Mouse (Mus musculus): ENCODE data around the gene Klhdc7b. TPM values are rescaled to one million over a fixed set of nuclear protein-coding genes. Genes with fewer than 3 reads are reported as not detected.

Klhdc7b gene
- polyA plus RNA-seq, 1 experiment from 2014 or later = not detected

DNA sequence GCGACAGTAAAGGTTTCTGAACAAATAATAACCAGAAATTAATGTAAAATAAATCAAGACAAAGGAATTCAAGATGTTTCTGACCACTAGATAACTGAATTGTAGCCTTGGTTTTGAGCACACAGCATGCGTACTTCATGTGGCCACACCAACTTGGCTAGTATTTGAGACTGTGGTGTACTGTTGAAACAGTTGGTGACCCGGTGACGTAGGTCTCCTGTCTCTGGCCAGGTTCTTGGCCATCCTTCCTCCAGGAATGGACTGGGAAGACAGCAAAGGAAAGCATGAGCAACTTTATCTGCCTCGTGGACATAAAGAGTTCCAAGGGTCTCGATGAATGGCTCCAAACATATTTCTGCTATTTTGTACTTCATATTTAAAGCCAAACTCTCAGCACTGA is 47.1 kb downstream of the Klhdc7b start:
- Histone ChIP-seq H3K4me1 (peaks cover 25% of the 10 kb centered on the region), H3K9me3 (replicated peaks) (no peaks in the 10 kb centered on the region), H3K27ac (replicated peaks) (no peak overlapping the region), H3K36me3 (peaks cover 14% of the 10 kb centered on the region), H3K4me3 (no peak overlapping the region), H3K27me3 (ENCODE audit: low read depth, poor library complexity, severe bottlenecking) (no peaks in the 10 kb centered on the region)
- DNase-seq (ENCODE audit: low spot score) = no peak
- 91% methylated on average over 6 of the region's 6 CpGs for WGBS

DNA sequence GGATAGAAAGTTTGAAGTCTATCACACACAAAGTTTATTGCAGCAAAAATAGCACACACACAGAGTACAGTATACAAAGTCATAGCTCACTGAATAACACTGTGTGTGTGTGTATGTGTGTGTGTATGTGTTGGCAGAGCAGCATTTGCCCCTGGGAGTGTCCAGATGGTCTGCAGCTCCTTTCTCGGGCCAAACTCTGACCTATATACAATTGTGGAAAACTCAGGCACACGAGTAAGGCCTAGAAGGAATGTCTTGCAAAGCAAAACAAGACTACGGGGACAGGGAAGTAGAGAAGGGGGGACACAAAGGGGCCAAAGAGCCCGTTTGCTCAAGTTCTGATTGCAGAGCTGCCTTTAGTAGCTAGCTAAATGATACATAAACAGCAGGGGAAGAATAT is 48.2 kb downstream of the Klhdc7b start:
- Histone ChIP-seq H3K27ac (replicated peaks) (no peak overlapping the region), H3K4me1 (peaks cover 22% of the 10 kb centered on the region), H3K9me3 (replicated peaks) (no peaks in the 10 kb centered on the region), H3K36me3 (peaks cover 3% of the 10 kb centered on the region), H3K4me3 (no peak overlapping the region), H3K27me3 (ENCODE audit: low read depth, poor library complexity, severe bottlenecking) (no peaks in the 10 kb centered on the region)
- DNase-seq (ENCODE audit: low spot score) = no peak
- WGBS = 79% methylated on average over 4 of the region's 4 CpGs

DNA sequence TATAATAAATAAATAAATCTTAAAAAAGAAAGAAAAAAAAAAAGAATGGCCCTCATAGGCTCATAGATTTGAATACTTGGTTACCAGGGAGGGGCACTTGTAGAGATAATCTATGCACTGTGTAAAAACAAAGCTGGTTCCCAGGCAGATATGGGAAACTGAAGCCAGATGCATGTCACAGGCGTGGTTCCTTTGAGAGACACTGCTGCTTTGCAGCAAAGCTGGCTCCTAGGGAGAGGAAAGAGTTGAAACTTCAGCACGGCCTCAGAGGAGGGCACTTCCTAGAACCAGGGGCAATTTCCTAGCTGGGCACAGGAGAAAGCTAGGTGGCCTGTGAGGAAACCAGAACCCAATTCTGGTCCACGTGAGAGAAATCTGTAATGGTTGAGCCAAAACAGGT is 49.4 kb downstream of the Klhdc7b start:
- no peak overlapping the region for H3K27ac ChIP-seq (replicated peaks)
- DNase-seq (ENCODE audit: low spot score) = no peak
- H3K4me3 ChIP-seq = no peak overlapping the region
- 71% methylated on average over 3 of the region's 3 CpGs for WGBS
- H3K9me3 ChIP-seq (replicated peaks) = no peaks in the 10 kb centered on the region
- H3K36me3 ChIP-seq = no peaks in the 10 kb centered on the region
- no peaks in the 10 kb centered on the region for H3K27me3 ChIP-seq (ENCODE audit: low read depth, poor library complexity, severe bottlenecking)
- H3K4me1 ChIP-seq = peaks cover 11% of the 10 kb centered on the region

DNA sequence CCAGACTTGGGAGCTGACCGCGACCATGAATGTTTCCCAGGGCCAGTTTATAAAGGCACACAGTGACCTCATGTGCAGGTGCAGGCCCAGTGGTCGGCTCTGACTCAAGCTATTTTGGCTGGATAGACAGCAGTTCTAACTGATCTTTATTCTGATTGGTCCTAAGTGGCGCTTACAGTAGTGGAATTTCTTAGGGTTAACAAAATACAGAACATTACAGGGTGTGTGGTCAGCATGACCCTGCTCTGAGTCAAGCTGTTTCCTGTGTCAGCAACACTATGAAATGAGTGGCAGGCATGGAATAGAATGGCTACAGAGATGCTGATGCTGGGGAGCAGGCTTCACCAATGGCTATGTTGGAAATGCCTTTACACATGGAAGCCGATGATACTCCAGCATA is 51.2 kb downstream of the Klhdc7b start:
- Histone ChIP-seq H3K36me3 (no peaks in the 10 kb centered on the region), H3K4me1 (0 out of 2 replicates have a peak, but pooled peaks cover 3% of the 10 kb centered on the region), H3K27me3 (ENCODE audit: low read depth, poor library complexity, severe bottlenecking) (no peaks in the 10 kb centered on the region), H3K9me3 (replicated peaks) (no peaks in the 10 kb centered on the region), H3K27ac (replicated peaks) (no peak overlapping the region), H3K4me3 (no peak overlapping the region)
- DNase-seq (ENCODE audit: low spot score) = no peak
- WGBS = 83% methylated on average over 5 of the region's 5 CpGs

Other genes with a start within 250 kb of the Klhdc7b start
- gene Mapk12, start 244.2 kb upstream of the Klhdc7b start, polyA plus RNA-seq (2016; fragmentation: Nextera tagmentation; extraction: Ambion mirVana) = 31.8 and 36.7 TPM in 2 replicates
- gene Mapk11, start 235.3 kb upstream of the Klhdc7b start, polyA plus RNA-seq (2016; fragmentation: Nextera tagmentation; extraction: Ambion mirVana) = 38.8 and 47.4 TPM in 2 replicates
- gene Plxnb2, start 204.1 kb upstream of the Klhdc7b start, polyA plus RNA-seq (2016; fragmentation: Nextera tagmentation; extraction: Ambion mirVana) = 130 and 144 TPM in 2 replicates
- 27.7 and 37.3 TPM in 2 replicates for gene Dennd6b, start 188.4 kb upstream of the Klhdc7b start, polyA plus RNA-seq (2016; fragmentation: Nextera tagmentation; extraction: Ambion mirVana)
- 25.4 and 41.8 TPM in 2 replicates for gene Ppp6r2, start 173.4 kb upstream of the Klhdc7b start, polyA plus RNA-seq (2016; fragmentation: Nextera tagmentation; extraction: Ambion mirVana)
- 78.3 and 93.5 TPM in 2 replicates for gene Sbf1, start 69.6 kb upstream of the Klhdc7b start, polyA plus RNA-seq (2016; fragmentation: Nextera tagmentation; extraction: Ambion mirVana)
- gene Adm2, start 62.2 kb upstream of the Klhdc7b start, polyA plus RNA-seq (2016; fragmentation: Nextera tagmentation; extraction: Ambion mirVana) = 0.20 and 0.21 TPM in 2 replicates
- not detected in 2 replicates for gene Miox, start 50.5 kb upstream of the Klhdc7b start, polyA plus RNA-seq (2016; fragmentation: Nextera tagmentation; extraction: Ambion mirVana)
- 53.7 and 56.2 TPM in 2 replicates for gene Lmf2, start 29.3 kb upstream of the Klhdc7b start, polyA plus RNA-seq (2016; fragmentation: Nextera tagmentation; extraction: Ambion mirVana)
- 191 and 197 TPM in 2 replicates for gene Ncaph2, start 29.2 kb upstream of the Klhdc7b start, polyA plus RNA-seq (2016; fragmentation: Nextera tagmentation; extraction: Ambion mirVana)
- gene Sco2, start 11.1 kb upstream of the Klhdc7b start, polyA plus RNA-seq (2016; fragmentation: Nextera tagmentation; extraction: Ambion mirVana) = 6.4 and 7.1 TPM in 2 replicates
- 1.5 and 1.6 TPM in 2 replicates for gene Tymp, start 7.9 kb upstream of the Klhdc7b start, polyA plus RNA-seq (2016; fragmentation: Nextera tagmentation; extraction: Ambion mirVana)
- 0.11 and 0.99 TPM in 2 replicates for gene Odf3b, start 5.6 kb upstream of the Klhdc7b start, polyA plus RNA-seq (2016; fragmentation: Nextera tagmentation; extraction: Ambion mirVana)
- not detected in 2 replicates for gene Syce3, start 25.6 kb downstream of the Klhdc7b start, polyA plus RNA-seq (2016; fragmentation: Nextera tagmentation; extraction: Ambion mirVana)
- gene Cpt1b, start 40.9 kb downstream of the Klhdc7b start, polyA plus RNA-seq (2016; fragmentation: Nextera tagmentation; extraction: Ambion mirVana) = 0.83 and 0.97 TPM in 2 replicates
- 4.7 and 5.4 TPM in 2 replicates for gene C730034F03Rik, start 44.7 kb downstream of the Klhdc7b start, polyA plus RNA-seq (2016; fragmentation: Nextera tagmentation; extraction: Ambion mirVana)
- gene Gm44502, start 44.8 kb downstream of the Klhdc7b start, polyA plus RNA-seq (2016; fragmentation: Nextera tagmentation; extraction: Ambion mirVana) = 0.20 TPM in 1 of 2 replicates, not detected in the other
- gene Chkb, start 45.0 kb downstream of the Klhdc7b start, polyA plus RNA-seq (2016; fragmentation: Nextera tagmentation; extraction: Ambion mirVana) = 44.1 and 53.4 TPM in 2 replicates
- gene Mapk8ip2, start 69.0 kb downstream of the Klhdc7b start, polyA plus RNA-seq (2016; fragmentation: Nextera tagmentation; extraction: Ambion mirVana) = 26.4 and 38.3 TPM in 2 replicates
- gene Arsa, start 92.5 kb downstream of the Klhdc7b start, polyA plus RNA-seq (2016; fragmentation: Nextera tagmentation; extraction: Ambion mirVana) = 13.5 and 14.0 TPM in 2 replicates
- gene Shank3, start 114.7 kb downstream of the Klhdc7b start, polyA plus RNA-seq (2016; fragmentation: Nextera tagmentation; extraction: Ambion mirVana) = 2.1 and 2.6 TPM in 2 replicates
- gene Acr, start 183.4 kb downstream of the Klhdc7b start, polyA plus RNA-seq (2016; fragmentation: Nextera tagmentation; extraction: Ambion mirVana) = 0.10 and 0.47 TPM in 2 replicates
- gene Rabl2, start 207.0 kb downstream of the Klhdc7b start, polyA plus RNA-seq (2016; fragmentation: Nextera tagmentation; extraction: Ambion mirVana) = 80.1 and 80.7 TPM in 2 replicates